Mouse (Mus musculus) limb, embryonic 14.5 days (tissue): ENCODE data around the gene Trp53i13. TPM values are rescaled to one million over a fixed set of nuclear protein-coding genes. Genes with fewer than 3 reads are reported as not detected.

Experiments
- ATAC-seq: fragments of 200-750 bp; cut with Nextera tagmentation; 2 replicates; pipeline ENCODE4 v1.8.0; 2017; ENCODE audit warnings: low read depth, moderate number of reproducible peaks, moderate TSS enrichment; ENCODE audit not compliant: low FRiP score
- DNase-seq: peaks from one replicate; pipeline ENCODE4 v3.0.0-alpha.2; 2015; ENCODE audit warnings: low spot score
- H3K27ac ChIP-seq: fragments of 300-500 bp; sonication (generic); replicated peaks from 2 replicates; pipeline ENCODE4 v1.5.1; 2014; ENCODE audit warnings: low read depth, mild to moderate bottlenecking, low read length, moderate library complexity, mixed read lengths
- H3K27me3 ChIP-seq: fragments of 300-500 bp; sonication (generic); 2 replicates; pipeline ENCODE4 v1.6.1; 2014; ENCODE audit warnings: low read length, mixed read lengths; ENCODE audit not compliant: control insufficient read depth, insufficient read depth
- H3K36me3 ChIP-seq: fragments of 300-500 bp; sonication (generic); 2 replicates; pipeline ENCODE4 v1.6.1; 2014; ENCODE audit warnings: mild to moderate bottlenecking, low read length, moderate library complexity, mixed read lengths; ENCODE audit not compliant: control insufficient read depth, insufficient read depth
- H3K4me1 ChIP-seq: fragments of 300-500 bp; sonication (generic); 2 replicates; pipeline ENCODE4 v1.6.1; 2014; ENCODE audit warnings: antibody characterized with exemption, low read length, mixed read lengths; ENCODE audit not compliant: control insufficient read depth, insufficient read depth
- H3K4me2 ChIP-seq: fragments of 300-500 bp; sonication (generic); replicated peaks from 2 replicates; pipeline ENCODE4 v1.6.1; 2014; ENCODE audit warnings: low read depth, mild to moderate bottlenecking, low read length, moderate library complexity; ENCODE audit not compliant: severe bottlenecking
- H3K4me3 ChIP-seq: fragments of 300-500 bp; sonication (generic); replicated peaks from 2 replicates; pipeline ENCODE4 v1.5.1; 2014; ENCODE audit warnings: low read length
- H3K9ac ChIP-seq: fragments of 300-500 bp; sonication (generic); 2 replicates; pipeline ENCODE4 v1.6.1; 2014; ENCODE audit warnings: mild to moderate bottlenecking, low read depth, low read length, moderate library complexity; ENCODE audit not compliant: severe bottlenecking
- H3K9me3 ChIP-seq: fragments of 300-500 bp; sonication (generic); 2 replicates; pipeline ENCODE4 v1.6.1; 2016; ENCODE audit warnings: low read length; ENCODE audit not compliant: control insufficient read depth
- POLR2A ChIP-seq: fragments of 200-500 bp; IDR thresholded peaks from 2 replicates; pipeline ENCODE4 v1.8.0; 2012; ENCODE audit warnings: inconsistent platforms, mild to moderate bottlenecking, moderate library complexity, borderline replicate concordance; ENCODE audit not compliant: insufficient read depth, insufficient read length; ENCODE audit errors: extremely low read depth
- WGBS: fragments of 180-500 bp; shearing (Covaris S2); extraction: QIAGEN DNeasy Blood & Tissue Kit; methylation state at CpG from one replicate; pipeline ENCODE4 v1.1.7; 2014; 5-methylcytosine and 5-hydroxymethylcytosine counted together
- polyA plus RNA-seq, 2 experiments: library from polyadenylated mRNA; depleted of rRNA in 1 of 2; stranded (reverse) in 1 of 2; unstranded in 1 of 2; fragments of >200 nt; fragmentation: Nextera tagmentation in 1 of 2; extraction: Ambion mirVana in 1 of 2; gene quantifications; 2 replicates each; pipeline versions ENCODE4 v1.2.1 to v1.2.3; 2012 to 2014

Gene Trp53i13
- polyA plus RNA-seq, 2 experiments: 51.1 to 67.3 TPM

DNA sequence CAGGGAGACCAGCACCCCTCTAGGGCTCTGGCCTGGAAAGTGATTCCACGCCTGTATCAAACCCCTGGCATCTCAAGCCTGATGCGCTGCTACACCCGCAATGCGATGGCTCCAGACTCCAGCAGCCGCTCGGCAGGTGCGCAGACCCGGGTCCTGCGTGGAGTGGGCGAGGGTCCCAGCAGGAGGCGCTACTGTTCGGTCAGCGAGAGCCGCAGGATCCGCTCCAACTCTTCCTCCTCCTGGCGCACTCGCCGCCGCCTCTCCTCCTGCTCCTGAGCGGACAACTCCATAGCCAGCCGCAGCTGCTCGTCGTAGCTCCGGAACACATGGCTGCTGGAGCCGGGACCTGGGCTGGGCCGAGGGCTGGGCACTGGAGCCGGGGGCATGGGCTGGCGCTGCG is 44.4 kb downstream of the Trp53i13 start:
- WGBS: 66% methylated on average over 27 of the region's 29 CpGs
- no peak for ATAC-seq
- H3K27ac ChIP-seq: no peak overlapping the region

DNA sequence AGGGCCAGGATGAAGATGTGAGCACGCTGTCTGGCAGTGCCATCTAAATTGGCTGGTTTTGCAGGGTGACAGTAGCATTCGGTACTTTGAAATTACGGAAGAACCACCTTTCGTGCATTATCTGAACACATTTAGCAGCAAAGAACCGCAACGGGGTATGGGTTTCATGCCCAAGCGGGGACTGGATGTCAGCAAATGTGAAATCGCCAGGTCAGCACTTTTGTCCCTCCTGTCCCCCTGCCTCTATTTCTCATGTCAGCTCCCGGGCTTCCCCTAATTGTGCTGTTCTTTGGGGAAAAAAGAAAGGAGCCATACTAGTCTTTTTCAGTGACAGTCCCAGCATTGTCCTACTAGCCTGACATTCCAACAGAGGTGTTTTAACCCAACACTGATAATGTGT is 47.4 kb downstream of the Trp53i13 start:
- Histone ChIP-seq H3K9me3 (no peaks in the 10 kb centered on the region), H3K4me2 (no peak overlapping the region), H3K9ac (no peak overlapping the region), H3K36me3 (peaks cover 25% of the 10 kb centered on the region), H3K4me3 (no peak overlapping the region), H3K4me1 (no peaks in the 10 kb centered on the region), H3K27me3 (peaks cover 36% of the 10 kb centered on the region), H3K27ac (no peak overlapping the region)
- 84% methylated on average over 9 of the region's 9 CpGs for WGBS
- DNase-seq (no peak), ATAC-seq (no peak)
- no peak for TF ChIP-seq POLR2A

More for the DNA sequence above, 44.4 kb downstream of the Trp53i13 start:
- Histone ChIP-seq H3K36me3 (peaks cover 33% of the 10 kb centered on the region), H3K9me3 (no peaks in the 10 kb centered on the region), H3K4me3 (no peak overlapping the region), H3K4me1 (no peaks in the 10 kb centered on the region), H3K27me3 (peaks cover 20% of the 10 kb centered on the region), H3K4me2 (no peak overlapping the region), H3K9ac (no peak overlapping the region)
- DNase-seq: no peak
- TF ChIP-seq POLR2A: no peak

DNA sequence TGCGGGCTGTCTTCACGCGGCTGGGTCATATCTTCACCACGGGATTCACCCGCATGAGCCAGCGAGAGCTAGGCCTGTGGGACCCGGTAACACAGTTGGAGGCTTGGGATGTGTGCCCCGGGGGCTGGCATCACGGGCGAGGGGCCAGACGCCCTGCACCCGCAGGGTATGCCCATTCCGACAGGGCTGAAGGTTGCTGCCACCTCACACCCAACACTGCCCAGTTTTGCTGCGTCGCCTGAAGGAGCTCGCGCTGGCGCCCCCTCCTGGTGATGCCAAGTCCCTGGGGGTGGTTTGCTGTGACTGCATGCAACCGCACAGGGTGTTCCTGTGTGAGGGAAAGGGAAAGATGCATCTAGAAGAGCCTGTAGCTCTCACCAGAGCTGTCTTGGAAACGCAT is 48.0 kb downstream of the Trp53i13 start:
- Histone ChIP-seq H3K9me3 (no peaks in the 10 kb centered on the region), H3K4me2 (no peak overlapping the region), H3K4me3 (no peak overlapping the region), H3K4me1 (peaks cover 2% of the 10 kb centered on the region; the same call in 1 of the 2 replicates), H3K36me3 (peaks cover 20% of the 10 kb centered on the region), H3K27me3 (peaks cover 42% of the 10 kb centered on the region), H3K27ac (no peak overlapping the region), H3K9ac (no peak overlapping the region)
- WGBS: 12% methylated on average over 20 of the region's 20 CpGs
- TF ChIP-seq POLR2A: no peak
- ATAC-seq (no peak), DNase-seq (no peak)

DNA sequence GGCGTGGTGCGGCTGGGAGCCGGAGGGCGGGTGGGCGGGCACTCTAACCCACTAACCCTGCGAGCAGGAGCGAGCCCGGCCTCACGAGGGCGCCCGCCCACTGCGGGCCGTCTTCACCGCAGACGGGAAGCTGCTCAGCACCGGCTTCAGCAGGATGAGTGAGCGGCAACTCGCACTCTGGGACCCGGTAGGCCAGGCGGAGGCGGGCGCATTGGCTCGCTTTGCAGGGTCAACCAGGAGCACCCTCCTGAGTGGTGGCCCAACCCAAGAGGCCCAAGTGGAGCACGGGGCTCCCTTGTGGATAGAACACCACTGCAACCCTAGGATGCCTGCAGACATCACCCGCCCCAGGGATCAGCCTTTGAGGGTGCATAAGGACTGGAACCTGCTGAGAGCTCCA is 48.6 kb downstream of the Trp53i13 start:
- WGBS: 11% methylated on average over 10 of the region's 25 CpGs
- Histone ChIP-seq H3K9ac (no peak overlapping the region; the same call in 1 of the 2 replicates), H3K4me2 (no peak overlapping the region), H3K27ac (no peak overlapping the region), H3K27me3 (peaks cover 48% of the 10 kb centered on the region), H3K36me3 (peaks cover 13% of the 10 kb centered on the region), H3K9me3 (no peaks in the 10 kb centered on the region), H3K4me1 (peaks cover 6% of the 10 kb centered on the region; the same call in 1 of the 2 replicates), H3K4me3 (peak overlapping the region; percentile 8; the same call in 1 of the 2 replicates)
- DNase-seq: no peak
- no peak for TF ChIP-seq POLR2A
- no peak for ATAC-seq

DNA sequence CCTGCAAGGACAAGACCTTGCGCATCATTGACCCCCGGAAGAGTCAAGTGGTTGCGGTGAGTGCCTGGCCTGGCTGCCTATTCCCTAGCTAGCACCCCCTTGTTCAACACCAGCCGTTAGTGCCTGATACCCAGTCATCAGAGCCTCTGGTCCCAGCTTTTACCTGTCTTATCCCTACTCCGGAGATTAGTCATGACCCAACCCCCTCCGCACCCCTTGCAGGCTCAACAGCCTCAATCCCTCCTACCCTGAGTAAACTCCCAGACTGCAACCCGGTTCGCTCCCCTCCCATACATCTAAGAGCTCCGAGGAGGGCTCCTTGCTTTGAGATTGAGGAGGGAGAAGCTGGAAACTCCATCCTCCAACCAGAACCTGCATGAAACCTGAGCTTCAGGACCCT is 49.2 kb downstream of the Trp53i13 start:
- 34% methylated on average over 9 of the region's 9 CpGs for WGBS
- H3K4me2 ChIP-seq: no peak overlapping the region

More for the DNA sequence above, 49.2 kb downstream of the Trp53i13 start:
- DNase-seq (no peak), ATAC-seq (no peak)
- H3K9ac ChIP-seq: no peak overlapping the region
- peaks cover 54% of the 10 kb centered on the region for H3K27me3 ChIP-seq
- H3K36me3 ChIP-seq: peaks cover 7% of the 10 kb centered on the region
- H3K4me1 ChIP-seq: peaks cover 9% of the 10 kb centered on the region; the same call in 1 of the 2 replicates
- H3K9me3 ChIP-seq: no peaks in the 10 kb centered on the region
- TF ChIP-seq POLR2A: no peak
- no peak overlapping the region for H3K27ac ChIP-seq
- H3K4me3 ChIP-seq: peak overlapping the region; percentile 8; the same call in 1 of the 2 replicates
